Mouse (Mus musculus) lung, embryonic 15.5 days (tissue): ENCODE measurements around the gene Rbbp9. TPM values are rescaled to one million over a fixed set of nuclear protein-coding genes. Genes with fewer than 3 reads are reported as not detected.
"Not testable (repeated sequence)": the region's sequence is repeated elsewhere in the genome, so short reads cannot be mapped to it uniquely, and the experiment has no call there.

Experiments
- ATAC-seq: fragments of 200-750 bp; cut with Nextera tagmentation; 2 replicates; pipeline ENCODE4 v1.8.0; 2017; ENCODE audit warnings: moderate number of reproducible peaks, borderline replicate concordance; ENCODE audit not compliant: low FRiP score, low TSS enrichment; ENCODE audit errors: extremely low read depth
- H3K27ac ChIP-seq: fragments of 300-500 bp; sonication (generic); 2 replicates; pipeline ENCODE4 v1.5.1; 2015; ENCODE audit warnings: moderate library complexity, mild to moderate bottlenecking, inconsistent platforms
- H3K27me3 ChIP-seq: fragments of 300-500 bp; sonication (generic); 2 replicates; pipeline ENCODE4 v1.6.1; 2015; ENCODE audit warnings: inconsistent platforms
- H3K36me3 ChIP-seq: fragments of 300-500 bp; sonication (generic); 2 replicates; pipeline ENCODE4 v1.6.1; 2015; ENCODE audit warnings: inconsistent platforms
- H3K4me1 ChIP-seq: fragments of 300-500 bp; sonication (generic); 2 replicates; pipeline ENCODE4 v1.6.1; 2015; ENCODE audit warnings: inconsistent platforms
- H3K4me2 ChIP-seq: fragments of 300-500 bp; sonication (generic); 2 replicates; pipeline ENCODE4 v1.6.1; 2015; ENCODE audit warnings: inconsistent platforms, mild to moderate bottlenecking, moderate library complexity
- H3K4me3 ChIP-seq: fragments of 300-500 bp; sonication (generic); 2 replicates; pipeline ENCODE4 v1.5.1; 2015; ENCODE audit warnings: mild to moderate bottlenecking, inconsistent platforms
- H3K9ac ChIP-seq: fragments of 300-500 bp; sonication (generic); 2 replicates; pipeline ENCODE4 v1.6.1; 2015; ENCODE audit warnings: inconsistent platforms
- H3K9me3 ChIP-seq: fragments of 300-500 bp; sonication (generic); 2 replicates; pipeline ENCODE4 v1.6.1; 2016; ENCODE audit warnings: inconsistent platforms
- WGBS: fragments of 180-500 bp; shearing (Covaris S2); methylation state at CpG from one replicate; pipeline ENCODE4 v1.1.7; 2015; 5-methylcytosine and 5-hydroxymethylcytosine counted together
- polyA plus RNA-seq: library from polyadenylated mRNA; unstranded; fragments of >200 nt; fragmentation: Nextera tagmentation; extraction: Ambion mirVana; gene quantifications from 2 replicates; pipeline ENCODE4 v1.2.1, GENCODE M21; 2015

Rbbp9 gene
- 59.9 and 63.8 TPM in 2 replicates for polyA plus RNA-seq

DNA sequence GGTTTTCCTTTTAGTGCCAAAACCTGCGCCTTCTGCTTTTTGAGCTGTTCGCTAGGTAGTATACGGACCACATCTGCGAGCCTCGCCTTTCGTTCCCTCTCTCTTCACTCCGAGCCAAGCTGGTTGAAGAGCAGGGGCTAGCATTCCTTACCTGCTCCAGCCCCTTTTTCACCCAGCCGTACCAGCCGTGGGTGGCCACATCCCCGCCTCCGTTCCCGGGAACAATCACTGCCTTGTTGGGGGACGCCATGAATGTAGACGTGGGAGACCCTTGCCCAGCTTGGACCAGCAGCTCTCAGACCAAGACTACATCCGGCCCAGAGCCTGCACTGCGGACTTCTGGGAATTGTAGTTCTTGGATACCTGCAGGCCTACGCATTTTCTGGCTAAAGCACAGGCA lies at the start of gene Rbbp9:
Rbbp9 (minus strand) TSS at position 341 of the 400 bp plus-strand sequence.
- Histone ChIP-seq H3K9me3 (no peaks in the 10 kb centered on the region), H3K4me1 (peaks cover 11% of the 10 kb centered on the region), H3K27me3 (no peaks in the 10 kb centered on the region), H3K4me3 (peak within 1 kb of the TSS; percentile 82), H3K36me3 (peaks cover 7% of the 10 kb centered on the region; the same call in 1 of the 2 replicates), H3K4me2 (peak within 1 kb of the TSS; percentile 57), H3K9ac (peak within 1 kb of the TSS; percentile 88), H3K27ac (peak within 1 kb of the TSS; percentile 94)
- WGBS, result under 1% methylated on average over 17 of the region's 17 CpGs
- peak; percentile 93; the same call in 1 of the 2 replicates for ATAC-seq

- Histone ChIP-seq H3K4me2 (peak within 1 kb of the TSS; percentile 72), H3K27me3 (no peaks in the 10 kb centered on the region), H3K27ac (no peak within 1 kb of the TSS), H3K9ac (peak within 1 kb of the TSS; percentile 66), H3K4me3 (peak within 1 kb of the TSS; percentile 67), H3K4me1 (0 out of 2 replicates have a peak, but pooled peaks cover 2% of the 10 kb centered on the region), H3K9me3 (no peaks in the 10 kb centered on the region), H3K36me3 (no peaks in the 10 kb centered on the region)
- peak; percentile 90 for ATAC-seq
- under 1% methylated on average over 49 of the region's 50 CpGs for whole genome bisulfite sequencing
Observed at GRCm38 (mm10) chr2:144599831-144600687, 49.4 kb upstream of the Rbbp9 start, which contains the start of gene Dtd1. Gene Dtd1 (plus strand): TSS chr2:144599897.

- no peak overlapping the region for H3K27ac ChIP-seq
- WGBS, result 67% methylated on average over 2 of the region's 2 CpGs
- no peak overlapping the region for H3K4me2 ChIP-seq
- H3K36me3 ChIP-seq, result no peaks in the 10 kb centered on the region
- ATAC-seq, result no peak
- H3K9ac ChIP-seq, result no peak overlapping the region
- no peaks in the 10 kb centered on the region for H3K9me3 ChIP-seq
- H3K4me3 ChIP-seq, result no peak overlapping the region
- H3K27me3 ChIP-seq, result no peaks in the 10 kb centered on the region
- H3K4me1 ChIP-seq, result peaks cover 9% of the 10 kb centered on the region
Observed at GRCm38 (mm10) chr2:144598006-144598405, 47.3 kb upstream of the Rbbp9 start.

DNA sequence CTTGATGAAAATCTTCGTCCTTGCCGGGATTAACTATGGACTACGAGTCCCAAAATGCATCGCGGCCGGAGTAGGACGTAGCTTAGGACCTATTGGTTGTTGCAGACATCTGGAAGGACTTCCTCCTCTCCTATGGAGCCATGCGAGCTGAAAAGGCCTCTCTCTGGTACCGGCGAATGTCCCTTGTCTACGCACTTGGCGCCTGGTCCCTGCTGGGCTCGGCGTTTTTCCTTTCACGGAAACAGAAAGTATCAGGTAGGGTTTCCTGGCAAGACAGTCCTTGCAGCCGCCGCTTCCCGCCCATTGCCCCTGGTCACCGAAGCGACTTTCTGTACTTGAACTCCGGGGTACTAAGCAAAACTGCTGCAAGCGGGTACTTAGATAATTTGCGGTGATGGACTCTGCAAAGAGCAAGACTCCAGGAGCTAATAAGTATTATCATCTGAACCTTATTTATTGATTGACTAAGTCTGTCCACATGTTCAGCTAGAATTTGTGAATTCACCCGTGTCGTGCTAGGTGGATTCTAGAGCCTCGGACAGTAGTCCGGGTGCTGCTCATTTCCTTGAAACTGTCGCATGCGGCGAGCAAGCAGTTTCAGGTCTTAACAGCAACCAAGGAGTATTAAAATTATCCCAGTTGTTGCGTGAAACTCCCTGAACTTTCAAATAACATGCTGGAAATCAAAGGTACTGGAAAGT lies 43.4 kb upstream of the Rbbp9 start, which contains the start of gene Smim26:
Smim26 (plus strand) TSS at position 104 of the 701 bp plus-strand sequence.
- Histone ChIP-seq H3K9ac (peak within 1 kb of the TSS; percentile 56), H3K27ac (no peak within 1 kb of the TSS)
- 1% methylated on average over 31 of the region's 31 CpGs for WGBS

DNA sequence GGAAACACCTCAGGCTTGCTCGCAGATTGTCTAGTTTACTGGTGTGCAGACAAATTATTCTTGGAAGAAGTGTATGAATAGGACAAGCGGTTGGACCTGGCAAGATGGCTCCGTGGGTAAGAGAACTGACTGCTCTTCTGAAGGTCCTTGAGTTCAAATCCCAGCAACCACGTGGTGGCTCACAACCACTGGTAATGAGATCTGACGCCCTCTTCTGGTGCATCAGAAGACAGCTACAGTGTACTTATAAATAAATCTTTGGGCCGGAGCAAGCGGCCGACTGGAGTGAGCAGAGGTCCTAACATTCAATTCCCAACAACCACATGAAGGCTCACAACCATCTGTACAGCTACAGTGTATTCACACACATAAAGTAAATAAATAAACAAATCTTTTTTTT lies 42.4 kb upstream of the Rbbp9 start:
- not testable (repeated sequence) for ATAC-seq, H3K4me2 ChIP-seq, H3K4me3 ChIP-seq, H3K9ac ChIP-seq, H3K27ac ChIP-seq, H3K4me1 ChIP-seq, H3K27me3 ChIP-seq, H3K9me3 ChIP-seq
- H3K36me3 ChIP-seq, result peaks cover 22% of the 10 kb centered on the region
- WGBS, result 62% methylated on average over 8 of the region's 8 CpGs

More for the DNA sequence above, 43.4 kb upstream of the Rbbp9 start, which contains the start of gene Smim26:
- ATAC-seq, result peak; percentile 96
- Histone ChIP-seq H3K36me3 (peaks cover 12% of the 10 kb centered on the region; the same call in 1 of the 2 replicates), H3K4me3 (peak within 1 kb of the TSS; percentile 63), H3K4me2 (peak within 1 kb of the TSS; percentile 60), H3K27me3 (no peaks in the 10 kb centered on the region), H3K9me3 (no peaks in the 10 kb centered on the region), H3K4me1 (peaks cover 7% of the 10 kb centered on the region)

- Histone ChIP-seq H3K9me3 (no peaks in the 10 kb centered on the region), H3K4me3 (no peak overlapping the region), H3K27me3 (no peaks in the 10 kb centered on the region), H3K27ac (no peak overlapping the region), H3K4me2 (no peak overlapping the region), H3K4me1 (peaks cover 3% of the 10 kb centered on the region; the same call in 1 of the 2 replicates), H3K9ac (no peak overlapping the region), H3K36me3 (peaks cover 61% of the 10 kb centered on the region)
- ATAC-seq, result no peak
- 68% methylated on average over 4 of the region's 4 CpGs for WGBS
Observed at GRCm38 (mm10) chr2:144588723-144589122, 38.1 kb upstream of the Rbbp9 start.

DNA sequence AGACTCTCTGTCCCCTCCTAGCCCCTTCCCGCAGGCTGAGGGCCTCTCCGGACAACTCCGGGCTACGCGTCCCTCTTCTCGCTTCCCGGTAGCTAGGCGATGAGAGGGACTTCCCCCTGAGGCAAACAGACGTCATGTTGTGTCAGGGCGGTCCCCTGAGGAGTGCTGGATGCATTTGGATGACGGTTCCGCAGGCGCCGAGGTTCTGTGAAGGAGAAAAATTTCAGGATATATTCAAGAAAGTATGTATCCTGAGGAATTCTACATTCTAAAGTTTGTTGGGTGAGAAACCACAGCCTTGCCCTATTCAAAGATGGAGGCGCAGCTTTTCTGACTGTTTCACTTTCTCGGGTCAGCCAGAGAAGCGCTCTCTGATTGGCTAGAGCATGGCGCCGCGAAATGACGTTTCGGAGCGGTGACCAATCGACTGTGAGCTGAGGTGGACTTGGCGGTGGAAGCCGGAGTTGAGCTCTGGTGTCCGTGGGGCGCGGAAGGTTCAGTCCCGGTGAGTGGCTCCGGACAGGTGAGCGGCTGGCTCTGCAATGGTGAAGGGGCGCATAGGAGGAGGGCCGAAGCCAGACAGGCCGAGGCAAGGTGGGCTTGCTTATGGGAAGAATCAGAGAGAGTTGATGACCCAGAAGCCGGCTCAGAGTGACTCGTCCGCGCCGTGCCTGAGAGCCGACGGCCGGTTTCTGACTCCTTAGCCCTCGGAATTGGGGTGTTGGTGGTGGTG lies 5.3 kb upstream of the Rbbp9 start, which contains the start of gene Sec23b:
Sec23b (plus strand) TSS at position 410 of the 733 bp plus-strand sequence.
- under 1% methylated on average over 44 of the region's 44 CpGs for WGBS
- ATAC-seq, result peak; percentile 98
- Histone ChIP-seq H3K9ac (peak within 1 kb of the TSS; percentile 80), H3K4me1 (peaks cover 16% of the 10 kb centered on the region), H3K4me2 (peak within 1 kb of the TSS; percentile 62), H3K36me3 (peaks cover 13% of the 10 kb centered on the region), H3K9me3 (no peaks in the 10 kb centered on the region), H3K4me3 (peak within 1 kb of the TSS; percentile 88), H3K27me3 (no peaks in the 10 kb centered on the region), H3K27ac (peak within 1 kb of the TSS; percentile 93)

DNA sequence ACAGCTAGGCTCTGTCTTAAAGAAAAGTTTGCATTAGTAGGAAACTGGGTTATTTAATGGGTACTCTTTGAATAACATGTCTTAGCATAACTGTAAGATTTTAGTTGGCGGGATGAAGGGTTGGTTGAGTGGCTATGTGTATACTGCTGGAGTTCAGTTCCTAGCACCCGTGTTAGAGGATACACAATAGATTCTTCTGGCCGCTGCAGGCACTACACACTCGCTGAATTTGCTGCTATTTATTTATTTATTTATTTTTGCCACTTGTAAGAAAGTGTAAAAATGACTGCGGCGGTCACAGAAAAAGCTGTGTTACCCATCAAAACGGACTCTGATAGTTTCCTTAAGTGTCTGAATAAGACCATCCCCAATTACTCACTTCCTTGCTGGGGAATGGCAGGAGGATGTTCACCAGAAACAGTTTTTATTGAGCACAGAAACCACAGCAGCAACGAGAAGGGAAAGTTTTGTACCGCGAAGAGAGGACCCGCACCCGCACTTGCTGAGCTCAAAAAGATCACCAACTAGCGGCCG lies 4.7 kb upstream of the Rbbp9 start:
- ATAC-seq, result no peak
- H3K4me3 ChIP-seq, result peak overlapping the region; percentile 88
- peak overlapping the region; percentile 80 for H3K9ac ChIP-seq
- under 1% methylated on average over 14 of the region's 14 CpGs for WGBS
- peak overlapping the region; percentile 55 for H3K4me2 ChIP-seq
- H3K27ac ChIP-seq, result peak overlapping the region; percentile 93
- peaks cover 12% of the 10 kb centered on the region for H3K36me3 ChIP-seq
- H3K27me3 ChIP-seq, result no peaks in the 10 kb centered on the region
- no peaks in the 10 kb centered on the region for H3K9me3 ChIP-seq
- H3K4me1 ChIP-seq, result peaks cover 16% of the 10 kb centered on the region

DNA sequence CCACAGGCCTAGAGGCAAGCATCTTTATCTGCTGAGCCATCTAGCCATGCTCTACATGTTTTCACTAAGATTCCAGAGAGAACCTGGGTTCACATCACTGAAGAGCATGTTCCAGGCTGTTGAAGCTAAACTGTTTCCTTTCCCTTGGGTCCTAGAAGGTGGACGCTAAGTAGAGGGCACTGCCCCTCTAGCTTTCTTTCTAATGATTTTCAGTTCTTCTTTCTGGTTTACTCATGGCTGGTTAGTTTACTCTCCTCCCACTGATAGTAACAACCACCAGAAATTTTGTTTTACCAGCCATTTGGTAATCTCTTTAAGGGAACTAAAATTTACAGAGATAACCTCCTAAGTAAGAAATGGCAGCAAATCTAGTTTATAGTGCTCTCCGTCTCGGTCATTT lies 3.2 kb upstream of the Rbbp9 start:
- H3K36me3 ChIP-seq, result no peaks in the 10 kb centered on the region
- peaks cover 24% of the 10 kb centered on the region for H3K4me1 ChIP-seq
- H3K27ac ChIP-seq, result no peak overlapping the region
- H3K27me3 ChIP-seq, result no peaks in the 10 kb centered on the region
- no peak overlapping the region for H3K4me3 ChIP-seq
- no peaks in the 10 kb centered on the region for H3K9me3 ChIP-seq
- no peak for ATAC-seq
- no peak overlapping the region for H3K9ac ChIP-seq
- no peak overlapping the region for H3K4me2 ChIP-seq
- WGBS, result 90% methylated on average over 3 of the region's 3 CpGs

DNA sequence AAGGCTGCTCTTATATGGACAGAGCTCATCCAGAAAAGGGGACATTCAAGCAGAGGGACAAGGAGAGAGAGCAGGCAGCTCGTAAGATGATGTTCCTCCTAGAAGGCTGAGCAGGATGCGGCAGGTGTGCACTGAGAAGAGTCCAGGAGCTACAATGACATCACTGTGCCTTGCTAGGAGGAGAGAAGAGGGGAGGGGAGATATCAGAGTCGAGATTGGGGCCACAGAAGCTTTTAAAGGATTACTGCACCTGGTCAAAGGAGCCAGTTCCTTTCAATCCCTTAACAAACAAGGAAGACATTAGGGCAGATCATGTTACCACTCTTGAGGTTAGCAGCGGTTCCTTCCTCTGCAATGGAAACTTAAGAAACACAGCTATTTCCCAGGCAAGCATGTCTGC lies 3.1 kb downstream of the Rbbp9 start:
- WGBS, result 62% methylated on average over 4 of the region's 4 CpGs
- no peaks in the 10 kb centered on the region for H3K9me3 ChIP-seq
- peaks cover 9% of the 10 kb centered on the region for H3K4me1 ChIP-seq
- peaks cover 28% of the 10 kb centered on the region for H3K36me3 ChIP-seq
- no peak for ATAC-seq
- no peak overlapping the region for H3K27ac ChIP-seq
- H3K4me3 ChIP-seq, result no peak overlapping the region
- H3K27me3 ChIP-seq, result no peaks in the 10 kb centered on the region
- H3K4me2 ChIP-seq, result no peak overlapping the region
- H3K9ac ChIP-seq, result no peak overlapping the region

DNA sequence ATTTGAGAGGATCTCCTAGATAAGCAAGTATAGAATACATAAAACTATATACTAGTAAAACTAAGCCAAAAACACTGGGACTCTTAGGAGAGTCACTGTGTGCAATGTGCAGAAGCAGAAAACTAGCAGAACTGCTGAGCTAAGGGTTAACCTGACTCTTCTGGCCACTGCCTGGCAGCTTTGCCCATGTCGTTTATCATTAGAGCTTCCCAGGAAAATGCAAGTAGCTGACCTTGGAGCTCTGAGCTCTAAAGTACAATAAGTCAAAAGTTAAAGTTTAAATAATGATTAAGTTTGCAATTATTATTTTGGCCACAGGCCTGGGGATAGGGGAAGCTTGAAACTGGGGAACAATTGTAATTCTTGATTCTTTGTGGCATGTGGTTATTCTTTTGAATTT lies 5.2 kb downstream of the Rbbp9 start:
- Histone ChIP-seq H3K4me2 (no peak overlapping the region), H3K4me3 (no peak overlapping the region), H3K4me1 (peaks cover 9% of the 10 kb centered on the region), H3K9me3 (no peaks in the 10 kb centered on the region), H3K27me3 (no peaks in the 10 kb centered on the region), H3K27ac (no peak overlapping the region), H3K9ac (no peak overlapping the region), H3K36me3 (peaks cover 37% of the 10 kb centered on the region)
- WGBS, result 34% methylated on average over 1 of the region's 1 CpGs
- no peak for ATAC-seq
